Mouse (Mus musculus) frontal cortex, postnatal 25 days (tissue): ENCODE results near the gene Clca4b.
"Not testable (repeated sequence)": the region's sequence is repeated elsewhere in the genome, so short reads cannot be mapped to it uniquely, and the experiment has no call there.

Experiments
- DNase-seq, 2 experiments: peaks; one replicate each; pipeline ENCODE4 v3.0.0; 2022; ENCODE audit warnings: low spot score in 2 of 2

Clca4b gene

DNA sequence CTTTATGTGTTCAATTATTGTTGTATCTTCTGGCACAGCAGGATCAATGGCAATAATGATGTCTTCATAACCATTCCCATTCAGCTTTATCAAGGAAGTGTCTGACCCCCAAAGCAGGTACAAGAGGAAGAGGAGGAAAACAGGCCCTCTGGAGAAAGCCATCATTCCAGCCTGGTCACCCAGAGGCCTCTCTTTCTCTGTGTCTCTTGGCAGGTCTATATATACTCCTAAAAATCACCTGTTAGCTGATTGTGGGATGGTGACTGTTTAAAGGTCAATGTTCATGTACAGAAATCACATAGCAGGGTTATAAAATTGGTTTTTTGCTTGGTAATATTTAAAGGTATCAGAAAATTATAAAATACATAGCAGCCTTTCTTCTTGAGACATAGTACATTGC, at the start of gene Clca4b:
Gene Clca4b (minus strand): TSS at position 195 of the 400 bp plus-strand sequence.
- DNase-seq = no peak

GRCm38 (mm10) chr3:144980551-144980950, 48.2 kb upstream of the Clca4b start:
- DNase-seq = no peak

DNA sequence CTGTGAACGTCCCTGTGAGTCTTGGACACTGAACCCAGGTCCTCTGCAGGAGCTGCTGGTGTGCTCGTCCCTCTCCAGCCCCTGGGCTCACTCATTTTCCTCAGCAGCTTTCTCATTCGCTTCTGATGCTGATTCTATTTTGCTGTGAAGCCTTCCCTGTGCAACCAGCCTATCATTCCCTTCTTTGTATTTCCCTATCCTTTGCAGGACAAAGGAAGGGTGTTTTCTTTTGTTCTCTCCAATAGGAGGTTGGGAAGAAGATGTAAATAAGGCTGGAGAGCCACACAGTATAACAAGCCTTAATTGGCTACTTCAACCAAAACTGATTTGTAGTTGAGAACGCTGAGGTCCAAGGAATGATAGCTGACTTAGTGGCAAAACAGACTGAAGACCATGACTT, 45.3 kb upstream of the Clca4b start:
- no peak for DNase-seq

DNA sequence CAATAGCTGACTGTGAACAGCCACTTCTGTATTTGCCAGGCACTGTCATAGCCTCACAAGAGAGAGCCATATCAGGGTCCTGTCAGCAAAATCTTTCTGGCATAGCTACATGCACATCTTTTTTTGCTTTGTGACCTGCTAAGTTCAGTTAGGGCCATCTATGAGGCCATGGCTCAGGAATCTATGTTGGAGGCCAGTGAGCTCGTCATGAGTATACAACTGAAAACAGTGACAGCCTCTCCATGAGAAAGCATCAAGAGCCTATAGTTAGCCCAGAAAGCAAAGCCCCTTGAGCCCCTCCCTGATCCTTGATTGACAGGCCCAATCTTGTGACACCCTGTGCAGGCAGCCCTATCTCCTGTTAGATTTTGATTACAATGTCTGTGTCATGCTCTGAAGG, 43.8 kb upstream of the Clca4b start:
- DNase-seq = no peak

DNA sequence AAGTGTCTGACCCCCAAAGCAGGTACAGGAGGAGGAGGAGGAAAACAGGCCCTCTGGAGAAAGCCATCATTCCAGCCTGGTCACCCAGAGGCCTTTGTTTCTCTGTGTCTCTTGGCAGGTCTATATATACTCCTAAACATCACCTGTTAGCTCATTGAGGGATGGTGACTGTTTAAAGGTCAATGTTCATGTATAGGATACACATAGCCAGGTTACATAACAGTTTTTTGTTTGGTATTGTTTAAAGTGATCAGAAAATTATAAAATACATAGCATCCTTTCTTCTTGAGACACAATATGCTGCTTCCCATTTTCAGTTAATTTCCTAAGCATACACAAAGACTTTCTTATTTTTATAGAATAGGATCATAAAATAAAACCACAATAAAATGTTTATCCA, 42.6 kb upstream of the Clca4b start, which contains the start of gene Clca4a:
Gene Clca4a (minus strand): TSS at position 101 of the 400 bp plus-strand sequence.
- DNase-seq = no peak

- DNase-seq = no peak
Measured at GRCm38 (mm10) chr3:144971553-144972270, 39.4 kb upstream of the Clca4b start.

DNA sequence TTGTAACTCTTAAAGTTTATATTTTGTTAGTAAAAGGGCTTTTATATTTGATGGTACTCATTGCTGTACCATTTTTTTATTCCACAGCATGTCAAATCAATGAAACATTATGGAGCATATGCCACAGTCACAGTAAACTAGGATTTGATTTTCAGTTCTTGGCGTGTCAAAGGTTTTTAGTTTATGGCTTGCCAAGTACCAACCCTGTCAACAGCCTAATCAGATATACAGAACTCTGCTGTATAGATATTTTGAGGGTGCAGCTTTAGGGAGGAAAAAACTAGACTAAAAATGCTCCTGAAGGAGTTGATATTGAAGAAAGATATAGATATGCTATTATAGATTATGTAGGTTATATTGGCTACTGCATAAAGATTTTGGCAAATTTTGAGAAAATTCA, 37.4 kb upstream of the Clca4b start:
- DNase-seq = no peak

GRCm38 (mm10) chr3:144966074-144966473, 33.7 kb upstream of the Clca4b start:
- DNase-seq = no peak

- no peak for DNase-seq
Measured at GRCm38 (mm10) chr3:144950829-144951228, 18.5 kb upstream of the Clca4b start.

- DNase-seq = not testable (repeated sequence)
Measured at GRCm38 (mm10) chr3:144947376-144947775, 15.0 kb upstream of the Clca4b start.

DNA sequence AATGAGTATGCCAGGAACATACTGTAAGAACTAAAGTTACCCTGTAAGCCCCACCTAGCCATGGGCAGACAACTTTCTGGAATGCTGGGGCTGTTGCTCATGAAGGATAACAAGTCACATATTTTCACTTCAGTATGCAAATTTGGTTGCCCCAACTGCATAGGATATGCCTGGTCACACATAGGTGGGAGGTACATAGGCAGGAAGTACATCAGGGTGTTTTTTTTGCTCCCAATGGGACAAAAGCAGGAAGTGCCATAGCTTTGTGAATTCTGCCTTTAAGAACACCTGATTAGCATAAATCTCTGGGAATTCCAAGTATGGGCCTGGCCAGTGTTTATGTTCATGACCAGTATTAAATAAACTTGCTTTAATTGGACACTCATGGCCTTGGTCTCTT, 1.3 kb upstream of the Clca4b start:
- DNase-seq = not testable (repeated sequence)

DNA sequence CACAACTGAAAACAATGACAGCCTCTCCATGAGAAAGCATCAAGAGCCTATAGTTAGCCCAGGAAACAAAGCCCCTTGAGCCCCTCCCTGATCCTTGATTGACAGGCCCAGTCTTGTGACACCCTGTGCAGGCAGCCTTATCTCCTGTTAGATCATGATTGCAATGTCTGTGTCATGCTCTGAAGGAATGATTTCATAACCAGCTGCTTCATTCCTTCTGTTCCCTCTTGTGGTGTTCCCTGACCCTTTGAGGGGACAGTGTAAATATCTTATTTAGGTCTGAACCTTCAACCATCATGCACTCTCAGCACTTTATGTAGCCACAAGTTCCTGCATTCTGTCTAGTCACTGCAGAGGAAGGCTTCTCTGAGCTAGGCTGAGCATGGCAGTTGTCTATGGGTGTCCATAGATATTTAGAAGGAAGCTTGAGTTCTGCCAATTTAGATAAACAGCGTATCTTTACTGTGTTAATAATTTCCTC, 722 bp upstream of the Clca4b start:
- DNase-seq = no peak

GRCm38 (mm10) chr3:144914014-144914413, 18.3 kb downstream of the Clca4b start:
- no peak for DNase-seq

- no peak for DNase-seq
Measured at GRCm38 (mm10) chr3:144897042-144897678, 35.2 kb downstream of the Clca4b start.

DNA sequence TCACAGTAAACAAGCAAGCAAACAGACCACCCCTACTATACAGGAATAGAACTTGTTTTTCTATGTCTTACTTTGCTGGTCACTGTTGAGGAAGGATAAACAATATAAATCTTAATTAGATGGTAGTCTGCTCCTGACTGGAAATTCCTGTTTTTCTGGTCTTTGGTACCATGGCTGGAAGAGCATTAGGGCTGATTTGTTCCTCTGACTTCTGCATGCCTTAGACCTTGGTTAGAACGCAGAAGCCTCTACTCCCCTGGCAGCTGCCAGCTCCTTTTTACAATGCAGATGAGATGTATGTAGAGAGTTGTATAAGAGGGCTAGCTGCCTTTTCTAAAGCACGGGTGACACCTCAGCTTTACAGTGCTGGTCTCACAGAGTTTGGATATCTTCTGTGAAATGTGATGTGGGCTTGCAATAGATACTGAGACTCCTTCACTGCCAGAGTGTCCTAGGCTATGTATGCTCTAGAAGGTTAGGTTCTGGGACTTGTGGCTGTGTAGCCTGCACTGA, 42.0 kb downstream of the Clca4b start:
- no peak for DNase-seq

DNA sequence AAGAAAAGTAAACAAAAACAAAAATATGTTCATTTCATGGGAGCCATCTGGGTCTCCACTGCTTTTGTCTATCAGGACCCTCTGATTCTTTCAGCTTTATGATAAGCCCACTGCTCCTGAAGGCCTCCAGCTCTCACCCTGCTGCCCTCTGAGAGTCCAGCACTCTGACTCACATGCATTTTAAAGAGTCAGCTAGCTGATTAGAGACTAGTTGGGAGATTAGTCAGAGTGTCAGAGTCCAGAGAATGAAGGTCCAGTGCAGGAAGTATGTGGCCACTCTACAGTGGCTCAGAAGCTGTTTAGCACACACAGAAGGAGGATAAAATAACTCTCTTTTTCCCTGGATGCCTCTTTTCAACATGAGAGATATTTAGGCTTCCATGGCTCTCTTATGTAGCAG, 45.4 kb downstream of the Clca4b start:
- no peak for DNase-seq

- DNase-seq = not testable (repeated sequence)
Measured at GRCm38 (mm10) chr3:144872012-144872411, 60.3 kb downstream of the Clca4b start.
